Mouse (Mus musculus): ENCODE measurements around the gene Gypa.

The Gypa gene

GRCm38 (mm10) chr8:80493523-80494345 lies at the start of gene Gypa:
TSS of gene Gypa (plus strand) at chr8:80493781.
- peak; percentile 59 for DNase-seq (ENCODE audit: low spot score)

- no peak for DNase-seq (ENCODE audit: low spot score)
These were observed 49.0 kb upstream of the Gypa start for GRCm38 (mm10) chr8:80444534-80445072.

- DNase-seq (ENCODE audit: low spot score) = no peak
These were observed 46.4 kb upstream of the Gypa start for GRCm38 (mm10) chr8:80447217-80447616.

GRCm38 (mm10) chr8:80451938-80452690 lies 41.5 kb upstream of the Gypa start:
- no peak for DNase-seq (ENCODE audit: low spot score)

GRCm38 (mm10) chr8:80463450-80463917 lies 30.1 kb upstream of the Gypa start:
- no peak for DNase-seq (ENCODE audit: low spot score)

- DNase-seq (ENCODE audit: low spot score) = peak; percentile 62
These were observed 18.6 kb upstream of the Gypa start for GRCm38 (mm10) chr8:80474971-80475370.

- no peak for DNase-seq (ENCODE audit: low spot score)
These were observed 15.4 kb upstream of the Gypa start for GRCm38 (mm10) chr8:80478156-80478555.

GRCm38 (mm10) chr8:80479129-80479528 lies 14.5 kb upstream of the Gypa start:
- no peak for DNase-seq (ENCODE audit: low spot score)

- no peak for DNase-seq (ENCODE audit: low spot score)
These were observed 11.4 kb upstream of the Gypa start for GRCm38 (mm10) chr8:80482173-80482572.

- DNase-seq (ENCODE audit: low spot score) = peak; percentile 73
These were observed 10.5 kb upstream of the Gypa start for GRCm38 (mm10) chr8:80482822-80483774.

- no peak for DNase-seq (ENCODE audit: low spot score)
These were observed 2.0 kb upstream of the Gypa start for GRCm38 (mm10) chr8:80491562-80491961.

GRCm38 (mm10) chr8:80492987-80493441 lies 567 bp upstream of the Gypa start:
- DNase-seq (ENCODE audit: low spot score) = peak; percentile 87

- peak; percentile 16 for DNase-seq (ENCODE audit: low spot score)
These were observed 722 bp downstream of the Gypa start for GRCm38 (mm10) chr8:80494346-80494660.

- DNase-seq (ENCODE audit: low spot score) = peak; percentile 34
These were observed 1.2 kb downstream of the Gypa start for GRCm38 (mm10) chr8:80494819-80495218.

GRCm38 (mm10) chr8:80495527-80495926 lies 1.9 kb downstream of the Gypa start:
- DNase-seq (ENCODE audit: low spot score) = no peak

GRCm38 (mm10) chr8:80497323-80497722 lies 3.7 kb downstream of the Gypa start:
- DNase-seq (ENCODE audit: low spot score) = no peak

GRCm38 (mm10) chr8:80500244-80500643 lies 6.7 kb downstream of the Gypa start:
- no peak for DNase-seq (ENCODE audit: low spot score)

- DNase-seq (ENCODE audit: low spot score) = no peak
These were observed 7.2 kb downstream of the Gypa start for GRCm38 (mm10) chr8:80500773-80501172.

GRCm38 (mm10) chr8:80501283-80501682 lies 7.7 kb downstream of the Gypa start:
- DNase-seq (ENCODE audit: low spot score) = no peak

GRCm38 (mm10) chr8:80526382-80527355 lies 33.1 kb downstream of the Gypa start:
- no peak for DNase-seq (ENCODE audit: low spot score)
